Mouse (Mus musculus) neural tube, embryonic 15.5 days (tissue): ENCODE data around the gene Disc1. TPM values are rescaled to one million over a fixed set of nuclear protein-coding genes. Genes with fewer than 3 reads are reported as not detected.
A peak's percentile ranks its signal among the peaks of the same experiment; 100 is the strongest.

ENCODE experiments used
- ATAC-seq: fragments of 200-750 bp; cut with Nextera tagmentation; 2 replicates; pipeline ENCODE4 v1.8.0; 2017; ENCODE audit warnings: mild to moderate bottlenecking, moderate TSS enrichment, moderate library complexity; ENCODE audit not compliant: low FRiP score
- H3K27ac ChIP-seq: fragments of 300-500 bp; sonication (generic); replicated peaks from 2 replicates; pipeline ENCODE4 v1.5.1; 2015; ENCODE audit warnings: mild to moderate bottlenecking, inconsistent platforms
- H3K27me3 ChIP-seq: fragments of 300-500 bp; sonication (generic); replicated peaks from 2 replicates; pipeline ENCODE4 v1.6.1; 2015; ENCODE audit warnings: inconsistent platforms
- H3K36me3 ChIP-seq: fragments of 300-500 bp; sonication (generic); 2 replicates; pipeline ENCODE4 v1.6.1; 2015; ENCODE audit warnings: inconsistent platforms
- H3K4me1 ChIP-seq: fragments of 300-500 bp; sonication (generic); 2 replicates; pipeline ENCODE4 v1.6.1; 2015; ENCODE audit warnings: inconsistent platforms
- H3K4me2 ChIP-seq: fragments of 300-500 bp; sonication (generic); 2 replicates; pipeline ENCODE4 v1.6.1; 2015; ENCODE audit warnings: inconsistent platforms, mild to moderate bottlenecking, moderate library complexity
- H3K4me3 ChIP-seq: fragments of 300-500 bp; sonication (generic); replicated peaks from 2 replicates; pipeline ENCODE4 v1.5.1; 2015; ENCODE audit warnings: mild to moderate bottlenecking, inconsistent platforms
- H3K9ac ChIP-seq: fragments of 300-500 bp; sonication (generic); replicated peaks from 2 replicates; pipeline ENCODE4 v1.6.1; 2015; ENCODE audit warnings: mild to moderate bottlenecking, inconsistent platforms
- H3K9me3 ChIP-seq: fragments of 300-500 bp; sonication (generic); replicated peaks from 2 replicates; pipeline ENCODE4 v1.6.1; 2016; ENCODE audit warnings: inconsistent platforms
- WGBS: fragments of 180-500 bp; shearing (Covaris S2); methylation state at CpG from one replicate; pipeline ENCODE4 v1.1.7; 2015; ENCODE audit warnings: mixed read lengths; 5-methylcytosine and 5-hydroxymethylcytosine counted together
- polyA plus RNA-seq: library from polyadenylated mRNA; unstranded; fragments of >200 nt; fragmentation: Nextera tagmentation; extraction: Ambion mirVana; gene quantifications from 2 replicates; pipeline ENCODE4 v1.2.1, GENCODE M21; 2015

Disc1 gene
- polyA plus RNA-seq, 1 experiment from 2014 or later = 1.8 TPM

GRCm38 (mm10) chr8:125279892-125280291, 225.9 kb downstream of the Disc1 start:
- WGBS = 73% methylated on average over 4 of the region's 4 CpGs
- no peak for ATAC-seq

DNA sequence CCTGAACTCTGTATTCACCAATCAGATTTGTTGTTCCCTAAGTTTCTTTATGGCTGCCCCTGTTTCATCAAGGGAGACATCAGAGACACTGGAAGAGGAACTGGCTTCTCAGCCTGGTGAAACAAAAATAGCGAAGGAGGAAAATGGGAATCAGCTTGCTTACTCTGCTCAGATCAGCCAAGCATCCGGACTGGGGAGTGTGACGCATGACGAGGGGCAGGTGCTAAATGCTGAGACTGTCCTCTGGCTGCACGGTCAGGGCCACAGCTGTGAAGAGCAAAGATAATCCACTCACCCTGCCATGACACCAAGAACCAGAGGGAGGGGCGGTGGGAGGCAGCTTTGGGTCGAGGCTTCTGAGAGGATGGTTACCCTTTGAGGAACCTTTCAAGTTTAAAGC, 228.5 kb downstream of the Disc1 start:
- no peaks in the 10 kb centered on the region for H3K36me3 ChIP-seq
- 57% methylated on average over 7 of the region's 7 CpGs for WGBS
- no peak overlapping the region for H3K27ac ChIP-seq
- peaks cover 20% of the 10 kb centered on the region for H3K4me1 ChIP-seq
- ATAC-seq = no peak
- H3K9ac ChIP-seq = no peak overlapping the region
- no peak overlapping the region for H3K4me2 ChIP-seq
- H3K27me3 ChIP-seq = no peaks in the 10 kb centered on the region
- no peak overlapping the region for H3K4me3 ChIP-seq
- H3K9me3 ChIP-seq = no peaks in the 10 kb centered on the region

More at GRCm38 (mm10) chr8:125279892-125280291, 225.9 kb downstream of the Disc1 start:
- H3K4me1 ChIP-seq = peaks cover 10% of the 10 kb centered on the region
- no peaks in the 10 kb centered on the region for H3K27me3 ChIP-seq
- no peak overlapping the region for H3K9ac ChIP-seq
- no peak overlapping the region for H3K4me3 ChIP-seq
- no peak overlapping the region for H3K27ac ChIP-seq
- no peaks in the 10 kb centered on the region for H3K36me3 ChIP-seq
- no peaks in the 10 kb centered on the region for H3K9me3 ChIP-seq
- no peak overlapping the region for H3K4me2 ChIP-seq

DNA sequence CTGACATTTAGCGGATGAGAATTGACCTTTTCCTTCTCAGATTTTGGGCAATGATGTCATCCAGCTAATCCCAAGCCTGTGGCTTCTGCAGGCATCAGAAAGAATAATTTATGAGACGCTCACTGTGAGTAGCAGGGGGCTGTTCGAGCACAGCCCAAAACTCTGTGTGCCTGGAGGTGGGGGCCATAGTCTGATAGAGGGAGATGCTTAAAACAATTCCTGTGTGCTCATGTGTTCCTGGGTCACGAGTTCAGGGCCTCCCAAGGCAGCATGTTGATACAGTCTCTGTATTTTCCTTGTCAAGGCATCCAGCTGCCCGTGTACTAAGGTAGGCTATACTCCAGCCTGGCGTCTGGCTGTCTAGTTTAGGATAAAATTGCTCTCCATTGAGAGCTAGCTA, 229.5 kb downstream of the Disc1 start:
- Histone ChIP-seq H3K36me3 (no peaks in the 10 kb centered on the region), H3K9me3 (no peaks in the 10 kb centered on the region), H3K9ac (no peak overlapping the region), H3K4me2 (no peak overlapping the region), H3K4me3 (no peak overlapping the region), H3K27me3 (no peaks in the 10 kb centered on the region), H3K4me1 (peaks cover 18% of the 10 kb centered on the region), H3K27ac (no peak overlapping the region)
- no peak for ATAC-seq
- 68% methylated on average over 6 of the region's 6 CpGs for WGBS

DNA sequence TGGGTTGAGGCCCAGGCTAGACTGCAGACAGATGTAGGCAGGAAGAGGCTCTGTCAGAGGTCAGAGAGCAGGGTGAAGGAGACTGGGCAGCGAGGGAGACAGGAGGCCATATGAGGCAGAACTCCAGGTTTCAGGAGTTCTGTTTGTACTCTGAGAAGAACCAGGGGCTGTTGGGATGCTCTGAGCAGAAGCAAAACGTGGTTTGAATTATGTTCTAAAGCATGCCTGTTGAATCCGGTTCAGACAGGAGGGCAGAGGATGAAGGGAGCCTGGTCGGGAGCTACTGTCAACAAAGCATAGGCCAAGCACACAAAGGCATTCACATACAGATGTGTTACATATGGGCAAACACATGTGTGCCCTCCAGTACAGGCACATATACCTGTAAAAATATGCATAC, 230.9 kb downstream of the Disc1 start:
- no peaks in the 10 kb centered on the region for H3K9me3 ChIP-seq
- no peak overlapping the region for H3K4me3 ChIP-seq
- no peak for ATAC-seq
- no peak overlapping the region for H3K9ac ChIP-seq
- no peak overlapping the region for H3K4me2 ChIP-seq
- 69% methylated on average over 4 of the region's 4 CpGs for WGBS
- H3K36me3 ChIP-seq = no peaks in the 10 kb centered on the region
- no peaks in the 10 kb centered on the region for H3K27me3 ChIP-seq
- H3K4me1 ChIP-seq = peaks cover 18% of the 10 kb centered on the region
- no peak overlapping the region for H3K27ac ChIP-seq

- H3K4me1 ChIP-seq = peaks cover 18% of the 10 kb centered on the region
- peak; percentile 68; the same call in 1 of the 2 replicates for ATAC-seq
- no peaks in the 10 kb centered on the region for H3K36me3 ChIP-seq
- no peaks in the 10 kb centered on the region for H3K9me3 ChIP-seq
- H3K4me2 ChIP-seq = no peak overlapping the region
- H3K27ac ChIP-seq = no peak overlapping the region
- no peak overlapping the region for H3K9ac ChIP-seq
- H3K4me3 ChIP-seq = no peak overlapping the region
- 67% methylated on average over 8 of the region's 8 CpGs for WGBS
- H3K27me3 ChIP-seq = no peaks in the 10 kb centered on the region
Observed at GRCm38 (mm10) chr8:125285391-125285790, 231.4 kb downstream of the Disc1 start.

DNA sequence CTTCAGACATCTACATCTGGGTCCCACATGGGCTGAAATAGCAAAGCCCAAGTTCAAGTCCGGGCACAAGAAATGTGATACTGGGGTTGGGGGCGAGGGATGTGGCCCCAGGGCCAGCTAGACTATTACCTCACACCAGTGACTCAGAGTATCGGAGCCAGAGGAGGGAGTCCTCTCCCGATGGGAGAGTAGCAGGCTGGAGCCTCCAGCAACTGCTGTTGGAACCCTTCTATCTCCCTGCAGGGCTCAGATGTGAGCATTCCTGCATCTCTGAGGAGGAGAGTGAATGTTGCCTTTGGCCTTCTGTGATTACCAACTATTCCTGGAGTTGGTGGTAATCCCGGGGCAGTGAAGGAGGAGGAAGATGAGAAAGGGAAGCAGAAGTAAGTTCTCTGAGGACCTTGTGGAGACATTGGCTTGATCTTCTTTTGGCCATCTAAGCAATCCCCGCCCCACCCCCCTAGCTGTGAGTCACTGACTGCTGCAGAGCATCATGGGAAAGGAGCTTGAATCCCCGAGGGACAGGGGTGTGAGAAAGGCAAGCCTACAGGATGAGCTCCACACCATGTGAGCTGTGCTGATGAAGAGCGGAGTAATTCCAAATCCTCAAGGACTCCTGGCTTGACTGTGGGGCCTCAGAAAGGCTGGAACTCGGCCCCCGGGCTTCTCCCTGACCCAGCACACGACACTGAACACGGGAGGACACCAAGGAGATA, 232.1 kb downstream of the Disc1 start:
- peak overlapping the region; percentile 23; the same call in 1 of the 2 replicates for H3K27ac ChIP-seq
- H3K4me3 ChIP-seq = no peak overlapping the region
- no peak overlapping the region for H3K9ac ChIP-seq
- no peaks in the 10 kb centered on the region for H3K27me3 ChIP-seq
- ATAC-seq = no peak
- no peak overlapping the region for H3K4me2 ChIP-seq
- H3K36me3 ChIP-seq = no peaks in the 10 kb centered on the region
- no peaks in the 10 kb centered on the region for H3K9me3 ChIP-seq
- peaks cover 18% of the 10 kb centered on the region for H3K4me1 ChIP-seq
- whole genome bisulfite sequencing = 79% methylated on average over 12 of the region's 12 CpGs

- no peaks in the 10 kb centered on the region for H3K9me3 ChIP-seq
- H3K27me3 ChIP-seq = no peaks in the 10 kb centered on the region
- no peak overlapping the region for H3K27ac ChIP-seq
- no peaks in the 10 kb centered on the region for H3K36me3 ChIP-seq
- H3K4me3 ChIP-seq = no peak overlapping the region
- 46% methylated on average over 4 of the region's 4 CpGs for WGBS
- no peak overlapping the region for H3K4me2 ChIP-seq
- H3K4me1 ChIP-seq = peaks cover 21% of the 10 kb centered on the region
- no peak overlapping the region for H3K9ac ChIP-seq
- no peak for ATAC-seq
Observed at GRCm38 (mm10) chr8:125287311-125287710, 233.3 kb downstream of the Disc1 start.

DNA sequence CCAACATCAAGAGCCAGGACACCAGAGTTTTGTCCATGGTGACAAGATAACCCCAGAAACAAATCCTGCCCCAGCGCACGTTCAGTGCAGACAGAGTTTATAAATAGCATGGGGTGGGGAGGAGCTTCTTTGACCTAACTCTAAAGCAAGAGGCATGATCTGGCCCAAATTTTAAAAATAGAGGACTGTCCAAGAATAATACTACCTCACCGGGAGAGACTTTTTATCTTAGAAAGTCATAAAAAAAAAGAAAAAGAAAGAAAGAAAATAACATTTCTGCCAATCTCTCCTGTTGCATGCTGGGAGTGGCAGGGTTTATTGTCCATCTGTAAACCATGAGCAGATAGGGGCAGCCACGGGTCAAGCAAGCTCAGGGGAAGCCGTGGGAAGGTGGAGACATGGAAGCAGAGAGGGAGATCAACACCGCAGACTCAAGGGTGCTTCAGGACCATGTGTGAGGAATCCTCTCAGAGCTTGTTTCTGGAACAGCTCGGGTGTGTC, 233.9 kb downstream of the Disc1 start:
- 58% methylated on average over 7 of the region's 7 CpGs for WGBS

DNA sequence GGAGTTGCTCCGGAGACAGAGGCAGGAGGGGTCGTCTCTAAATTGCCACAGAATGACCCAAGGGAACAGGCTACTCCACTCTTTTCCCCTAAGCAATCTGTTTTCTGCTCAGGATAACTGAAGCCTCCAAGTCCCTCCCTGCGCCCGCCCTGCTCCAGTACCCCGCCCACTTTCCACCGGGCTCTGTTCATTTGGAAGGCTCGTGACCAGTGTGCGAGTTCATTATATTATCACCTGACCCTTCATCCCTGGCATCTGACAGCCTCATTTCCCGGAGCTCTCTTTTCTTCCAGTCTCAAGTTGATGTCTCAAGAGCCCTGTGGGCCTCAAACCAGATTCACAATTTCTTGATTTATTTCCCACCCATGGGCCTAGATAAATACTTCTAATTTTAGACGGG, 237.5 kb downstream of the Disc1 start:
- 71% methylated on average over 10 of the region's 10 CpGs for WGBS
- no peak overlapping the region for H3K4me2 ChIP-seq

More for the DNA sequence above, 233.9 kb downstream of the Disc1 start:
- no peak for ATAC-seq
- Histone ChIP-seq H3K9ac (no peak overlapping the region), H3K36me3 (no peaks in the 10 kb centered on the region), H3K4me1 (peaks cover 23% of the 10 kb centered on the region), H3K4me3 (no peak overlapping the region), H3K27me3 (no peaks in the 10 kb centered on the region), H3K9me3 (no peaks in the 10 kb centered on the region), H3K27ac (no peak overlapping the region), H3K4me2 (no peak overlapping the region)

GRCm38 (mm10) chr8:125291932-125292717, 238.1 kb downstream of the Disc1 start:
- no peak for ATAC-seq
- peak overlapping the region; percentile 33 for H3K27ac ChIP-seq
- H3K4me1 ChIP-seq = peaks cover 12% of the 10 kb centered on the region
- H3K9ac ChIP-seq = no peak overlapping the region
- no peaks in the 10 kb centered on the region for H3K36me3 ChIP-seq
- no peak overlapping the region for H3K4me3 ChIP-seq
- 87% methylated on average over 22 of the region's 22 CpGs for WGBS
- H3K9me3 ChIP-seq = no peaks in the 10 kb centered on the region
- no peak overlapping the region for H3K4me2 ChIP-seq
- H3K27me3 ChIP-seq = no peaks in the 10 kb centered on the region

More for the DNA sequence above, 237.5 kb downstream of the Disc1 start:
- H3K27ac ChIP-seq = no peak overlapping the region
- no peak for ATAC-seq
- no peaks in the 10 kb centered on the region for H3K9me3 ChIP-seq
- H3K36me3 ChIP-seq = no peaks in the 10 kb centered on the region
- no peak overlapping the region for H3K9ac ChIP-seq
- no peak overlapping the region for H3K4me3 ChIP-seq
- no peaks in the 10 kb centered on the region for H3K27me3 ChIP-seq
- peaks cover 17% of the 10 kb centered on the region for H3K4me1 ChIP-seq

- peak overlapping the region; percentile 58; the same call in 1 of the 2 replicates for H3K27ac ChIP-seq
- no peak overlapping the region for H3K9ac ChIP-seq
- ATAC-seq = no peak; the same call in 1 of the 2 replicates
- no peak overlapping the region for H3K4me3 ChIP-seq
- no peaks in the 10 kb centered on the region for H3K27me3 ChIP-seq
- H3K36me3 ChIP-seq = no peaks in the 10 kb centered on the region
- H3K4me1 ChIP-seq = peaks cover 11% of the 10 kb centered on the region
- H3K4me2 ChIP-seq = no peak overlapping the region
- no peaks in the 10 kb centered on the region for H3K9me3 ChIP-seq
- 46% methylated on average over 8 of the region's 8 CpGs for WGBS
Observed at GRCm38 (mm10) chr8:125292933-125293591, 239.1 kb downstream of the Disc1 start.
